Mouse (Mus musculus): ENCODE measurements around the gene B4galt4.
A peak's percentile ranks its signal among the peaks of the same experiment; 100 is the strongest.

B4galt4 gene

GRCm38 (mm10) chr16:38768386-38768785 is 26.3 kb downstream of the B4galt4 start:
- no peak for DNase-seq (ENCODE audit: low read depth, low spot score)

GRCm38 (mm10) chr16:38769529-38769928 is 27.5 kb downstream of the B4galt4 start:
- DNase-seq (ENCODE audit: low read depth, low spot score) = no peak

- no peak for DNase-seq (ENCODE audit: low read depth, low spot score)
Observed at GRCm38 (mm10) chr16:38771145-38771544, 29.1 kb downstream of the B4galt4 start.

- no peak for DNase-seq (ENCODE audit: low read depth, low spot score)
Observed at GRCm38 (mm10) chr16:38772906-38773496, 30.9 kb downstream of the B4galt4 start.

- no peak for DNase-seq (ENCODE audit: low read depth, low spot score)
Observed at GRCm38 (mm10) chr16:38774964-38775746, 33.1 kb downstream of the B4galt4 start.

GRCm38 (mm10) chr16:38776342-38776741 is 34.3 kb downstream of the B4galt4 start:
- DNase-seq (ENCODE audit: low read depth, low spot score) = peak; percentile 28

- no peak for DNase-seq (ENCODE audit: low read depth, low spot score)
Observed at GRCm38 (mm10) chr16:38780960-38781572, 39.0 kb downstream of the B4galt4 start.

GRCm38 (mm10) chr16:38781946-38782345 is 39.9 kb downstream of the B4galt4 start:
- no peak for DNase-seq (ENCODE audit: low read depth, low spot score)

- no peak for DNase-seq (ENCODE audit: low read depth, low spot score)
Observed at GRCm38 (mm10) chr16:38782524-38783067, 40.5 kb downstream of the B4galt4 start.

GRCm38 (mm10) chr16:38785301-38785700 is 43.2 kb downstream of the B4galt4 start:
- no peak for DNase-seq (ENCODE audit: low read depth, low spot score)

GRCm38 (mm10) chr16:38789016-38789415 is 47.0 kb downstream of the B4galt4 start:
- DNase-seq (ENCODE audit: low read depth, low spot score) = no peak

- DNase-seq (ENCODE audit: low read depth, low spot score) = no peak
Observed at GRCm38 (mm10) chr16:38789966-38790365, 47.9 kb downstream of the B4galt4 start.

- peak; percentile 9 for DNase-seq (ENCODE audit: low read depth, low spot score)
Observed at GRCm38 (mm10) chr16:38793120-38793519, 51.1 kb downstream of the B4galt4 start.

- DNase-seq (ENCODE audit: low read depth, low spot score) = no peak
Observed at GRCm38 (mm10) chr16:38798957-38799450, 56.9 kb downstream of the B4galt4 start.

- DNase-seq (ENCODE audit: low read depth, low spot score) = no peak
Observed at GRCm38 (mm10) chr16:38800091-38800490, 58.0 kb downstream of the B4galt4 start, which contains the start of gene Upk1b. Gene Upk1b (minus strand): TSS chr16:38800328.

- peak; percentile 57 for DNase-seq (ENCODE audit: low read depth, low spot score)
Observed at GRCm38 (mm10) chr16:38807796-38808195, 65.7 kb downstream of the B4galt4 start.

GRCm38 (mm10) chr16:38810196-38810595 is 68.1 kb downstream of the B4galt4 start:
- DNase-seq (ENCODE audit: low read depth, low spot score) = peak; percentile 33

GRCm38 (mm10) chr16:38812521-38812920 is 70.5 kb downstream of the B4galt4 start:
- DNase-seq (ENCODE audit: low read depth, low spot score) = peak; percentile 86

Data from R1 (cell line).